Mouse (Mus musculus) heart, postnatal 0 days (tissue): Measurements from ENCODE around the gene Ramp1.

Experiments used
- CTCF ChIP-seq: IDR thresholded peaks from 2 replicates; pipeline ENCODE4 v1.5.1; 2016; ENCODE audit warnings: antibody characterized with exemption, control low read depth, low read depth
- EP300 ChIP-seq: IDR thresholded peaks from 2 replicates; pipeline ENCODE4 v1.6.1; 2016; ENCODE audit warnings: antibody characterized with exemption, low read depth

DNA sequence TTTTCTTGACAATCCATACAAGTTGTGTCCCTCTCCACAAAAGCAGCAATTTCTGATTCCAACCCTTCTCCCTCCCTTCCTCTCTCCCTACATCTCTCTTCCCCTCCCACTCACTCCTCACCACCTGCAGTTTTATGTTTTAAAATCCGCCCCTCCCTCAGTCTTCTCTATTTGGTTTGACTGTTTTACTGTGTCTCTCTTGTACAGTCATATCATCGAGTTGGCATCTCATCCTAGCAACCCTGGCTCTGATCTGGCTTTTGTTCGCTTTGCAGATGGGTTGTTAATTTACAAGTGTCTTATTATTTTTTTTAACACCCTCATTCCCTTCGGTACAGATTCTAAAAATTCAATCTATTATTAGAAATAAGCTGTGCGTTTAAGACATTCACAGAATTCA is 27.3 kb downstream of the Ramp1 start:
- TF ChIP-seq CTCF (no peak), EP300 (no peak)
